Mouse (Mus musculus) limb, embryonic 11.5 days (tissue): ENCODE measurements around the gene Baz1a. TPM values are rescaled to one million over a fixed set of nuclear protein-coding genes. Genes with fewer than 3 reads are reported as not detected.

ENCODE experiments used
- ATAC-seq: fragments of 200-750 bp; cut with Nextera tagmentation; 2 replicates; pipeline ENCODE4 v1.8.0; 2017; ENCODE audit warnings: low read depth; ENCODE audit not compliant: insufficient number of reproducible peaks, low FRiP score, low TSS enrichment
- DNase-seq: peaks from one replicate; pipeline ENCODE4 v3.0.0-alpha.2; 2015; ENCODE audit warnings: low spot score
- H3K27ac ChIP-seq: fragments of 300-500 bp; sonication (generic); replicated peaks from 2 replicates; pipeline ENCODE4 v1.5.1; 2014; ENCODE audit warnings: low read depth, mild to moderate bottlenecking, low read length
- H3K27me3 ChIP-seq: fragments of 300-500 bp; sonication (generic); 2 replicates; pipeline ENCODE4 v1.6.1; 2014; ENCODE audit warnings: mild to moderate bottlenecking, low read length, mixed read lengths; ENCODE audit not compliant: control insufficient read depth, insufficient read depth
- H3K36me3 ChIP-seq: fragments of 300-500 bp; sonication (generic); 2 replicates; pipeline ENCODE4 v1.6.1; 2014; ENCODE audit warnings: mild to moderate bottlenecking, low read length, moderate library complexity, mixed read lengths; ENCODE audit not compliant: control insufficient read depth, insufficient read depth
- H3K4me1 ChIP-seq: fragments of 300-500 bp; sonication (generic); 2 replicates; pipeline ENCODE4 v1.6.1; 2014; ENCODE audit warnings: low read length, mixed read lengths; ENCODE audit not compliant: control insufficient read depth, insufficient read depth
- H3K4me2 ChIP-seq: fragments of 300-500 bp; sonication (generic); 2 replicates; pipeline ENCODE4 v1.6.1; 2014; ENCODE audit warnings: low read depth, mild to moderate bottlenecking, moderate library complexity; ENCODE audit not compliant: severe bottlenecking
- H3K4me3 ChIP-seq: fragments of 300-500 bp; sonication (generic); 2 replicates; pipeline ENCODE4 v1.5.1; 2014; ENCODE audit warnings: low read depth, low read length
- H3K9ac ChIP-seq: fragments of 300-500 bp; sonication (generic); 2 replicates; pipeline ENCODE4 v1.6.1; 2014; ENCODE audit warnings: mild to moderate bottlenecking, low read length
- H3K9me3 ChIP-seq: fragments of 300-500 bp; sonication (generic); 2 replicates; pipeline ENCODE4 v1.6.1; 2016; ENCODE audit warnings: low read length; ENCODE audit not compliant: control insufficient read depth
- WGBS: fragments of 180-500 bp; shearing (Covaris S2); extraction: QIAGEN DNeasy Blood & Tissue Kit; methylation state at CpG from one replicate; pipeline ENCODE4 v1.1.7; 2014; 5-methylcytosine and 5-hydroxymethylcytosine counted together
- polyA plus RNA-seq: library from polyadenylated mRNA; unstranded; fragments of >200 nt; fragmentation: Nextera tagmentation; extraction: Ambion mirVana; gene quantifications from 2 replicates; pipeline ENCODE4 v1.2.1, GENCODE M21; 2014

The Baz1a gene
- polyA plus RNA-seq, 1 experiment from 2014 or later: 25.3 TPM

- no peaks in the 10 kb centered on the region for H3K27me3 ChIP-seq
- no peak overlapping the region for H3K9ac ChIP-seq
- WGBS: 88% methylated on average over 7 of the region's 7 CpGs
- no peaks in the 10 kb centered on the region for H3K4me1 ChIP-seq
- DNase-seq (no peak), ATAC-seq (no peak)
- no peaks in the 10 kb centered on the region for H3K9me3 ChIP-seq
- no peaks in the 10 kb centered on the region; the same call in 1 of the 2 replicates for H3K36me3 ChIP-seq
- H3K4me3 ChIP-seq: no peak overlapping the region
- H3K4me2 ChIP-seq: no peak overlapping the region
- no peak overlapping the region for H3K27ac ChIP-seq
These were observed 39.1 kb upstream of the Baz1a start for GRCm38 (mm10) chr12:55053267-55053666.

GRCm38 (mm10) chr12:55051210-55052173 is 37.3 kb upstream of the Baz1a start:
- Histone ChIP-seq H3K4me2 (no peak overlapping the region), H3K4me3 (no peak overlapping the region), H3K9ac (no peak overlapping the region), H3K27me3 (no peaks in the 10 kb centered on the region), H3K4me1 (no peaks in the 10 kb centered on the region), H3K27ac (no peak overlapping the region), H3K36me3 (no peaks in the 10 kb centered on the region; the same call in 1 of the 2 replicates), H3K9me3 (no peaks in the 10 kb centered on the region)
- ATAC-seq (no peak), DNase-seq (no peak)
- WGBS: 90% methylated on average over 8 of the region's 8 CpGs

GRCm38 (mm10) chr12:55049731-55050353 is 35.7 kb upstream of the Baz1a start:
- no peak for ATAC-seq
- Histone ChIP-seq H3K9me3 (no peaks in the 10 kb centered on the region), H3K9ac (no peak overlapping the region), H3K27ac (no peak overlapping the region), H3K27me3 (no peaks in the 10 kb centered on the region), H3K4me2 (no peak overlapping the region), H3K4me1 (no peaks in the 10 kb centered on the region), H3K4me3 (no peak overlapping the region), H3K36me3 (no peaks in the 10 kb centered on the region; the same call in 1 of the 2 replicates)
- 95% methylated on average over 8 of the region's 8 CpGs for WGBS
- no peak for DNase-seq

- Histone ChIP-seq H3K27ac (no peak overlapping the region), H3K4me1 (no peaks in the 10 kb centered on the region), H3K9me3 (no peaks in the 10 kb centered on the region), H3K27me3 (no peaks in the 10 kb centered on the region), H3K9ac (no peak overlapping the region), H3K36me3 (no peaks in the 10 kb centered on the region; the same call in 1 of the 2 replicates), H3K4me2 (no peak overlapping the region), H3K4me3 (no peak overlapping the region)
- ATAC-seq (no peak), DNase-seq (no peak)
- WGBS: 75% methylated on average over 15 of the region's 15 CpGs
These were observed 26.9 kb upstream of the Baz1a start for GRCm38 (mm10) chr12:55041011-55041410.

- DNase-seq (no peak), ATAC-seq (no peak)
- no peak overlapping the region for H3K4me3 ChIP-seq
- H3K9me3 ChIP-seq: no peaks in the 10 kb centered on the region
- no peak overlapping the region for H3K27ac ChIP-seq
- no peaks in the 10 kb centered on the region for H3K27me3 ChIP-seq
- no peaks in the 10 kb centered on the region for H3K4me1 ChIP-seq
- no peak overlapping the region for H3K4me2 ChIP-seq
- H3K9ac ChIP-seq: no peak overlapping the region
- 31% methylated on average over 3 of the region's 3 CpGs for WGBS
- H3K36me3 ChIP-seq: no peaks in the 10 kb centered on the region
These were observed 12.9 kb upstream of the Baz1a start for GRCm38 (mm10) chr12:55027088-55027487.

- 83% methylated on average over 2 of the region's 2 CpGs for WGBS
- no peak overlapping the region for H3K4me2 ChIP-seq
- no peaks in the 10 kb centered on the region for H3K4me1 ChIP-seq
- no peaks in the 10 kb centered on the region for H3K27me3 ChIP-seq
- DNase-seq (no peak), ATAC-seq (no peak)
- H3K4me3 ChIP-seq: no peak overlapping the region
- H3K36me3 ChIP-seq: no peaks in the 10 kb centered on the region
- no peaks in the 10 kb centered on the region for H3K9me3 ChIP-seq
- H3K27ac ChIP-seq: no peak overlapping the region
- H3K9ac ChIP-seq: no peak overlapping the region
These were observed 9.1 kb upstream of the Baz1a start for GRCm38 (mm10) chr12:55023284-55023683.

GRCm38 (mm10) chr12:55019421-55019877 is 5.3 kb upstream of the Baz1a start:
- DNase-seq (no peak), ATAC-seq (no peak)
- H3K36me3 ChIP-seq: no peaks in the 10 kb centered on the region
- no peaks in the 10 kb centered on the region for H3K27me3 ChIP-seq
- H3K4me2 ChIP-seq: no peak overlapping the region
- peaks cover 10% of the 10 kb centered on the region; the same call in 1 of the 2 replicates for H3K4me1 ChIP-seq
- H3K9ac ChIP-seq: no peak overlapping the region
- H3K4me3 ChIP-seq: no peak overlapping the region
- 80% methylated on average over 7 of the region's 7 CpGs for WGBS
- H3K27ac ChIP-seq: no peak overlapping the region
- H3K9me3 ChIP-seq: no peaks in the 10 kb centered on the region

GRCm38 (mm10) chr12:55017119-55017721 is 3.1 kb upstream of the Baz1a start:
- ATAC-seq (no peak), DNase-seq (no peak)
- Histone ChIP-seq H3K27ac (no peak overlapping the region), H3K9me3 (no peaks in the 10 kb centered on the region), H3K4me2 (no peak overlapping the region), H3K9ac (no peak overlapping the region), H3K36me3 (no peaks in the 10 kb centered on the region), H3K27me3 (no peaks in the 10 kb centered on the region), H3K4me1 (peaks cover 10% of the 10 kb centered on the region; the same call in 1 of the 2 replicates), H3K4me3 (no peak overlapping the region)
- WGBS: 46% methylated on average over 9 of the region's 9 CpGs
